Mouse (Mus musculus): ENCODE measurements around the gene Nup160. TPM values are rescaled to one million over a fixed set of nuclear protein-coding genes. Genes with fewer than 3 reads are reported as not detected.

Gene Nup160
- polyA plus RNA-seq, 1 experiment from 2014 or later, result 57.0 TPM

DNA sequence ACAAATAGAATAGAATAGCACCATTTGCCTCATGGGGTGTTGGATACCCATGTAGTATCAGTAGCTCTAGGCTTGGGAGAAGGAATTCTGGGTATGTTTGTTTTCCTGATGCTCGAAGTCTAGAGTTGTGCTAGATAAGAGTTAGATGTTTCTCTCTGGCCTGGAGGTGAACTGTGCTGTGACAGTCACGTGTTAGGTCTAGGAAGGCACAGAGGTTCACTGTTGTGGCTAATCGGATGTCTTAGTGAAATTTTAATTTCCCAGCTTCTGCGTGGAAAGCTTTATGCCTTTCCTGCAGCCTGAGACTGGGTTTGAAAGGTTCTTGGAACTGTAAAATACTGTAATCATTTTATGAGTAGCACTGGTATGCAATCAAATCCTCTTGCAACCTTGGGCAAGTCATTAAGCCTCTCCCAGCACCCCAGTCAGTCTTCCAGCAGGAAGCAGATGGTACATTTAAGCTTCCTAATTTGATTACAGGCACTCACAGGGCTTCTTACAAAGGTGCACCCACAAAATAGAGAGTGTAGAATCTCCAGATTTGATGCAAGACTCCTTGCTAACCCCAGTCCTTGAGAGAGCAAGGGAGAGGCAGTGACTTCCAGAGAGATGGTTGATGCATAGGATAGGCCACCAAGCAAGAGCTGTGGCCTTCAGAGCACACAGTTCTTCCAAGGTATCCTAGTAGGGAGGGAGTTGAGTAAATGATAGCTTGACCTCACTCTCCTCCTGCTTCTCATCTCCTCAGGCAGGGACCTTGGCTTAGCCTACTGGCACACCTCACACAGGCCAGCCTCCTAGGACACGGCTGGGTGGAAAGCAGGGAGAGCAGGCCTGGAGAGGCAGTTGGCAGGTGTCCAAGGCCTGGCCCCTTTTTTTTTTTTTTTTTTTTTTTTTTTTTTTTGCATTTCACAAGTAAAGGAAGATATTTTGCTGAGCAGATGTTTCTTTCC is 37.0 kb upstream of the Nup160 start:
- no peaks in the 10 kb centered on the region for H3K36me3 ChIP-seq (ENCODE audit: control insufficient read depth, insufficient read depth, low read length)
- no peak for ATAC-seq (ENCODE audit: low FRiP score)
- no peak overlapping the region for H3K4me3 ChIP-seq (ENCODE audit: low read depth, low read length)
- H3K9ac ChIP-seq (ENCODE audit: low read length), result no peak overlapping the region
- no peak for DNase-seq (ENCODE audit: low spot score, missing footprints)
- no peaks in the 10 kb centered on the region for H3K27me3 ChIP-seq (ENCODE audit: control insufficient read depth, insufficient read depth, low read length)
- 82% methylated on average over 5 of the region's 5 CpGs for WGBS
- no peak overlapping the region for H3K27ac ChIP-seq (ENCODE audit: low read depth, low read length)
- H3K4me2 ChIP-seq, result no peak overlapping the region
- H3K4me1 ChIP-seq (ENCODE audit: control insufficient read depth, insufficient read depth, low read length), result no peaks in the 10 kb centered on the region
- no peaks in the 10 kb centered on the region for H3K9me3 ChIP-seq (ENCODE audit: control insufficient read depth, low read length)

- H3K36me3 ChIP-seq (ENCODE audit: control insufficient read depth, insufficient read depth, low read length), result no peaks in the 10 kb centered on the region
- H3K27me3 ChIP-seq (ENCODE audit: control insufficient read depth, insufficient read depth, low read length), result no peaks in the 10 kb centered on the region
- no peak for ATAC-seq (ENCODE audit: low FRiP score)
- H3K4me2 ChIP-seq, result no peak overlapping the region
- no peak overlapping the region for H3K4me3 ChIP-seq (ENCODE audit: low read depth, low read length)
- 79% methylated on average over 10 of the region's 10 CpGs for WGBS
- no peaks in the 10 kb centered on the region for H3K9me3 ChIP-seq (ENCODE audit: control insufficient read depth, low read length)
- no peaks in the 10 kb centered on the region for H3K4me1 ChIP-seq (ENCODE audit: control insufficient read depth, insufficient read depth, low read length)
- no peak overlapping the region for H3K9ac ChIP-seq (ENCODE audit: low read length)
- no peak overlapping the region for H3K27ac ChIP-seq (ENCODE audit: low read depth, low read length)
- no peak for DNase-seq (ENCODE audit: low spot score, missing footprints)
Measured at GRCm38 (mm10) chr2:90641007-90641709, 35.9 kb upstream of the Nup160 start.

DNA sequence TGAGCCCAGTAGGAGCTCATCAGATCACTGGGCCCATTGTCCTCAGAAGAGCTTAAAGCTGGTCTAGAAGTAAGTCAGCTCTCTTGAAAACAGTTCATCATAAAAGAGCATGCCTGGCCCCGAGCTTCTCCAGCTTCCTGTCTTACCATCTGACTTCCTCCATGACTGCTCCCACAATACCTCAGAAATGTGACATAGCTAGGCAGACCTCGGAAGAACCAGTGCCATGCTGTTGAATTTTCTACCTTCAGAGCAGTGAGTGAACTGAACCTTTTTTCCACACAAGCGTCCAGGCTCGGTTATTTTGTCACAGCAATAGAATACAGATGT is 35.3 kb upstream of the Nup160 start:
- WGBS, result 85% methylated on average over 4 of the region's 4 CpGs
- Histone ChIP-seq H3K9ac (ENCODE audit: low read length) (no peak overlapping the region), H3K4me1 (ENCODE audit: control insufficient read depth, insufficient read depth, low read length) (no peaks in the 10 kb centered on the region), H3K27me3 (ENCODE audit: control insufficient read depth, insufficient read depth, low read length) (no peaks in the 10 kb centered on the region), H3K9me3 (ENCODE audit: control insufficient read depth, low read length) (no peaks in the 10 kb centered on the region), H3K36me3 (ENCODE audit: control insufficient read depth, insufficient read depth, low read length) (no peaks in the 10 kb centered on the region), H3K4me3 (ENCODE audit: low read depth, low read length) (no peak overlapping the region), H3K4me2 (no peak overlapping the region), H3K27ac (ENCODE audit: low read depth, low read length) (no peak overlapping the region)
- DNase-seq (ENCODE audit: low spot score, missing footprints) (no peak), ATAC-seq (ENCODE audit: low FRiP score) (no peak)

DNA sequence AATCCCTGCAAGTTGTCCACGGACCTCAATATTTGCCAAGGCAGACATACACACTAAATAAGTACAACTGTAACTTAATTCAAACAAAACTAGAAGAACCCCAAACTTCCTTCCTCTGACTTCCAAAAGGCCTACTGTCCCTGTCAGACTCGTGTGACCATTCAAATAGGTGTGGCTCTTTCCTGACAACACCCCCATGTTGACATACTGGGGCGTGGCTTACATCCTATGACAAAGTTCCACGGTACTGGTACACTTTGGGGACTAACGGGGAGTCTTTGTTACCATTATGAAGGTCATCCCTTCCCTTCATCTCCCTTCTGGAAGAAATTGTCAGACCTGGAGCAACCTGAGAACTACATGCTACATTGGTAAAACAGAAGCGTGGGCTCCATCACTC is 29.9 kb upstream of the Nup160 start:
- Histone ChIP-seq H3K9me3 (ENCODE audit: control insufficient read depth, low read length) (no peaks in the 10 kb centered on the region), H3K4me3 (ENCODE audit: low read depth, low read length) (no peak overlapping the region), H3K9ac (ENCODE audit: low read length) (no peak overlapping the region), H3K36me3 (ENCODE audit: control insufficient read depth, insufficient read depth, low read length) (no peaks in the 10 kb centered on the region), H3K4me2 (no peak overlapping the region), H3K4me1 (ENCODE audit: control insufficient read depth, insufficient read depth, low read length) (no peaks in the 10 kb centered on the region), H3K27me3 (ENCODE audit: control insufficient read depth, insufficient read depth, low read length) (no peaks in the 10 kb centered on the region), H3K27ac (ENCODE audit: low read depth, low read length) (no peak overlapping the region)
- 78% methylated on average over 6 of the region's 6 CpGs for WGBS
- DNase-seq (ENCODE audit: low spot score, missing footprints) (no peak), ATAC-seq (ENCODE audit: low FRiP score) (no peak)

DNA sequence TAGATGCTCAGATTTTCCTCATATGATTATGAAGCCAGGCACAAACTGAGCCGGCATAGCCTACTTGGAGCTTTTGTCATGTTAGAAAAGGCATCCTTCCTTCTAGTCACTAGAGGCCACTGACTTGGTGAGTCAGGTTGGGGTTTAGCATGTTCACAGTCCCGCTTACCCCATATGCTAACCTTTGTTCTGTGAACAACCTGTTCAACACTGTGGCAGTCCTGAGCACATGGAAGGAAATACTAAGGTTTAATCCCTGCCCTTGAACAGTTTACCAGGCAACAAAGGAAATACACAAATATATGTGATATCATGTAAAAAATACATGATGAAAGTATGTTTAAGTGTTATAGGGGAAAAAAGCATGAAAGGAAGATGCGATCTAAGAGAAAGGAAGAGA is 27.6 kb upstream of the Nup160 start:
- Histone ChIP-seq H3K36me3 (ENCODE audit: control insufficient read depth, insufficient read depth, low read length) (no peaks in the 10 kb centered on the region), H3K4me2 (no peak overlapping the region), H3K4me1 (ENCODE audit: control insufficient read depth, insufficient read depth, low read length) (no peaks in the 10 kb centered on the region), H3K27ac (ENCODE audit: low read depth, low read length) (no peak overlapping the region), H3K9me3 (ENCODE audit: control insufficient read depth, low read length) (no peaks in the 10 kb centered on the region), H3K9ac (ENCODE audit: low read length) (no peak overlapping the region), H3K4me3 (ENCODE audit: low read depth, low read length) (no peak overlapping the region), H3K27me3 (ENCODE audit: control insufficient read depth, insufficient read depth, low read length) (no peaks in the 10 kb centered on the region)
- no peak for ATAC-seq (ENCODE audit: low FRiP score)
- 89% methylated on average over 3 of the region's 3 CpGs for WGBS
- DNase-seq (ENCODE audit: low spot score, missing footprints), result no peak

DNA sequence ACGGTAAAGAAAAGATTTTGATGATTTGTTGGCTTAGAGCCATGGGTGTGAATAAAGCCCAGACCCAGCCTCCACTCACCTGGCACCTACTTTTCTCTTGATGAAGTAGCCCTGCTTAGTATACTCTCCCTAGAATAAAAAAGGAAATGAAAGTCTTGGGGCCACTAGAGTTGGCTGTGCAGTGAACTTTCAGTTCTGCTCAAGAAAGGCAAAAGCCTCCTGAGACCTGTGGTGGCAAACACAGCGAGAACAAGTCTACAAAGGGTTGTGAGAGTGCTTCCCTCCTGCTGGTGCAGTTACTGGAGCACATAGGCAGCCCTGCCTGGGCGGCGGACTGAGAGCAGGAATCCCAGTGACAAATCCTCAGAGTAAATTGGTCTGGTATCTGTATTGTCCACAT is 27.1 kb upstream of the Nup160 start:
- 75% methylated on average over 4 of the region's 4 CpGs for WGBS
- no peak overlapping the region for H3K4me2 ChIP-seq
- H3K27me3 ChIP-seq (ENCODE audit: control insufficient read depth, insufficient read depth, low read length), result no peaks in the 10 kb centered on the region
- no peak for DNase-seq (ENCODE audit: low spot score, missing footprints)
- H3K27ac ChIP-seq (ENCODE audit: low read depth, low read length), result no peak overlapping the region
- no peaks in the 10 kb centered on the region for H3K4me1 ChIP-seq (ENCODE audit: control insufficient read depth, insufficient read depth, low read length)
- H3K9me3 ChIP-seq (ENCODE audit: control insufficient read depth, low read length), result no peaks in the 10 kb centered on the region
- H3K9ac ChIP-seq (ENCODE audit: low read length), result no peak overlapping the region
- no peaks in the 10 kb centered on the region for H3K36me3 ChIP-seq (ENCODE audit: control insufficient read depth, insufficient read depth, low read length)
- ATAC-seq (ENCODE audit: low FRiP score), result no peak
- no peak overlapping the region for H3K4me3 ChIP-seq (ENCODE audit: low read depth, low read length)

DNA sequence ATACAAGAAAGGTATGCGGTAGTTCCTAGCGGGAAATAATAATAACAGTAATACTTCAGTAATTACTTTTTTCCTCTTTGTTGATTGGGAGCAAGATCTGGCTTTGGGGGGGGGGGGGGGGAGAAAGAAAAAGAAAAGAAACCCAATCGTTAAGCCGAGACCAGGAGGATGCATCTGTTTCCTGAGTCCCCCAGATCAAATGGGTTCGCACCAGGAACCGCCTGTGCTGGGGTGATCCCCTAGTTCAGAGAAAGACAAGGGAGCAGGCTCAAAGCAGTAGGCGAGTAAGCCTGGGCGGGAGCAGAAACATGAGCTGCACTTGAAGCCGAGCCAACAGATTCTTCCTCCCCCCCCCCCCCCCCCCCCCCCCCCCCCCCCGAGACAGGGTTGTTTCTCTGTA is 24.9 kb upstream of the Nup160 start:
- 87% methylated on average over 9 of the region's 10 CpGs for WGBS
- H3K4me2 ChIP-seq, result no peak overlapping the region
- no peaks in the 10 kb centered on the region for H3K27me3 ChIP-seq (ENCODE audit: control insufficient read depth, insufficient read depth, low read length)
- no peak overlapping the region for H3K27ac ChIP-seq (ENCODE audit: low read depth, low read length)
- H3K4me1 ChIP-seq (ENCODE audit: control insufficient read depth, insufficient read depth, low read length), result no peaks in the 10 kb centered on the region
- H3K4me3 ChIP-seq (ENCODE audit: low read depth, low read length), result no peak overlapping the region
- no peaks in the 10 kb centered on the region for H3K9me3 ChIP-seq (ENCODE audit: control insufficient read depth, low read length)
- DNase-seq (ENCODE audit: low spot score, missing footprints), result no peak
- H3K9ac ChIP-seq (ENCODE audit: low read length), result no peak overlapping the region
- no peak for ATAC-seq (ENCODE audit: low FRiP score)
- H3K36me3 ChIP-seq (ENCODE audit: control insufficient read depth, insufficient read depth, low read length), result no peaks in the 10 kb centered on the region

DNA sequence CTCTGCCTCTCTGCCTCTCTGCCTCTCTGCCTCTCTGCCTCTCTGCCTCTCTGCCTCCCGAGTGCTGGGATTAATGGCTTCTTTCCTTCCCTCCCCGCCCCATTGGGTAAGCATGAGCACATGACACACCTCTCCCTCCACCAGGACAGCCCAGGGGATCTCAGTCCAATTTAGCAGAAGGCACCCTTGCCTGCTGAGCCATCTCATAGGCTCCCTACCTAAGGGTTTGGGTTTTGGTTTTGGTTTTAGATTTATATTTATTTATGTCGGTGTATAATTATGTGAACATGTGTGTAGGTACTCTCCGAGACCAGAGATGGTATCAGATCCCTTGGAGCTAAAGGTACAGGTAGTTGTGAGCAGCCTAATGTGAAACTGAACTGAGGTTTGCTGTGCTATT is 24.0 kb upstream of the Nup160 start:
- Histone ChIP-seq H3K9ac (ENCODE audit: low read length) (no peak overlapping the region), H3K27ac (ENCODE audit: low read depth, low read length) (no peak overlapping the region), H3K4me2 (no peak overlapping the region), H3K4me1 (ENCODE audit: control insufficient read depth, insufficient read depth, low read length) (no peaks in the 10 kb centered on the region), H3K27me3 (ENCODE audit: control insufficient read depth, insufficient read depth, low read length) (no peaks in the 10 kb centered on the region), H3K36me3 (ENCODE audit: control insufficient read depth, insufficient read depth, low read length) (no peaks in the 10 kb centered on the region), H3K4me3 (ENCODE audit: low read depth, low read length) (no peak overlapping the region), H3K9me3 (ENCODE audit: control insufficient read depth, low read length) (no peaks in the 10 kb centered on the region)
- 78% methylated on average over 4 of the region's 4 CpGs for WGBS
- no peak for ATAC-seq (ENCODE audit: low FRiP score)
- DNase-seq (ENCODE audit: low spot score, missing footprints), result no peak

DNA sequence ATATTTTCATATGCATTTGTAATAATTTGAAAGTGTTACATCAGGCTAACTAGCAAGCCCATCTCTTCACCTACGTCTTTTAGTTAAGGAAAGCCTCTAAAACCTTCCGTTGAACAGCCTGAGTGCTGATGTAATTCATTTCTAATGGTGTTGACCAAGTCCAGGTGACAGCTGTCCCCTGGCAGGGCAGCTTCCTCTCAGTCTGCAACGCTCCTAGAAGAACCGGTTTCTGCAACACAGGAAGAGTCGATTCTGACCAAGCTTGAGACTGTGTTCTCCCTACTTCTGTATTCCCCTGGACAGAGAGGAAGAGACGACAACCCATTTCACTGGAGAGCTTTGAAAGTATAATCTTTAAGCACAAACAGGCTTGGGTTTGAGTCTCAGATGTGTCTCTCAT is 21.6 kb upstream of the Nup160 start:
- Histone ChIP-seq H3K27me3 (ENCODE audit: control insufficient read depth, insufficient read depth, low read length) (no peaks in the 10 kb centered on the region), H3K27ac (ENCODE audit: low read depth, low read length) (no peak overlapping the region), H3K4me1 (ENCODE audit: control insufficient read depth, insufficient read depth, low read length) (no peaks in the 10 kb centered on the region), H3K4me3 (ENCODE audit: low read depth, low read length) (no peak overlapping the region), H3K4me2 (no peak overlapping the region), H3K36me3 (ENCODE audit: control insufficient read depth, insufficient read depth, low read length) (no peaks in the 10 kb centered on the region), H3K9ac (ENCODE audit: low read length) (no peak overlapping the region), H3K9me3 (ENCODE audit: control insufficient read depth, low read length) (no peaks in the 10 kb centered on the region)
- WGBS, result 87% methylated on average over 6 of the region's 6 CpGs
- DNase-seq (ENCODE audit: low spot score, missing footprints), result no peak
- ATAC-seq (ENCODE audit: low FRiP score), result no peak

Measured in midbrain, embryonic 11.5 days (tissue).